Mouse (Mus musculus): ENCODE data around the gene Nsun3.

Gene Nsun3

DNA sequence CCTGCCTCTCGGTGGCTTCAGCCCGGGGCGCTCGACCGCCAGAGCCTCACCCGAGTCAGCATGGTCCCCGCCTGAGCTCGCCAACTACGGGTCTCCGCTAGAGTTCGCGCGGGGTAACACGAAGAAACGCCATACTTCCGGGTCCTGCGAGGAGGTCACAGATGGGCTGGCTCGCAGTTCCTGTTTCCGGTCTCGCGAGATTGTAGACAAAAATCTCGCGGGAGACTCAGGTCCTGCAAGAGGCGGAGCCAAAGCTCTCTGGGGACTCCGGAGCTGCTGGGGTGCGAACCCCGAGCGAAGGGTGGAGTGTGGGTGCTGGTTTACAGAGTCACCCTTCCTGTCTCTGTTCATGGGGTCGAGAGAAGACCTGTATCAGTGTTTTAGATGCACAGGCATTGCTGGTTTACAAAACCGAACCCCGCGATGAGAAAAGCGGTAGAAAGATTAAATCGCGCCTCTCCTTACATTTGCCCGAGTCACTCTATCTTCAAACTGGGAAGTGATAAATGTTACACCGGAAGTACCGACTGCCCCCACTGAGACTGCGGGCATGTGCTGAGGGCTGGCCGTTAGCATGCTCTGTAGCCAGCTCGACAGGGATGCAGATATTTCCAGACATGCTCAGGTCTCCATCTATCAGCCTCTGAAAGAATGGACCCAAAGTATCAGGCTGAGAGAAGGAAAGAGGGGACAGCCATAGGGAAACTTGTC is at the start of gene Nsun3:
Gene Nsun3, minus strand, starts transcription at position 198 of the 711 bp plus-strand sequence.
- DNase-seq (ENCODE audit: low spot score in 2 of 2), result peak; percentile 74 to 82

DNA sequence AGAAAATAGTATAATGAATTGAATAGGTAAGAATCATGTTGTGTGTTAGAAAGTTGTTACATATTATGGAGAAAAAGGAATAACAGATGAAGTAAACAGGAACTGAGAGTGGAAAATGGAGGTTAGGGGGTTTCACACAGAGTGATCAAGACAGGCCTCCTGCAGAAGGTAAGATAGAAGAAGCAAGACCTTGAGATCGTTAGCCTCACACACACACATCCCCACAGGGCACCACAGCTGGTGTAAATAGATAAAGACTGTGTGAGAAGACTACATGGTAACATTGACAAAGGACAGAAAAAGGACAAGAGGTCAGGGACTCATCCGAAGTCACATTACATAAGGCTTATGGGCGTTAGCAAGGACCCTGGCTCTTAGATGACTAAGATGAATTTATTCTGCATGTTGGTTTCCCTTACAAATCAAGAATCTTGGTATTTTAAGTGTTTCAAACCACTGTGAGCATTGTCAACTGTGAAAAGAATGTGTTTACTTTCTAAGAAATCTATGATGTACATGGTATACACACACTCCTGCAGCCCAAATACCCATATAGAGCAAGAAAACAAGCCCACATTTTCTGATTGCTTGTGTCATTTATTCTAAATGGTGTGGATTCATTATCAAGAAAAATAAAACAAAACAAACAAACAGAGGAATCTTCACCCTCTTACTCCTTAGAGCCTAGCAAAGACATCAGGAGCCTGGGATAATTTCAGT is 47.6 kb upstream of the Nsun3 start:
- DNase-seq (ENCODE audit: low spot score in 2 of 2), result no peak

DNA sequence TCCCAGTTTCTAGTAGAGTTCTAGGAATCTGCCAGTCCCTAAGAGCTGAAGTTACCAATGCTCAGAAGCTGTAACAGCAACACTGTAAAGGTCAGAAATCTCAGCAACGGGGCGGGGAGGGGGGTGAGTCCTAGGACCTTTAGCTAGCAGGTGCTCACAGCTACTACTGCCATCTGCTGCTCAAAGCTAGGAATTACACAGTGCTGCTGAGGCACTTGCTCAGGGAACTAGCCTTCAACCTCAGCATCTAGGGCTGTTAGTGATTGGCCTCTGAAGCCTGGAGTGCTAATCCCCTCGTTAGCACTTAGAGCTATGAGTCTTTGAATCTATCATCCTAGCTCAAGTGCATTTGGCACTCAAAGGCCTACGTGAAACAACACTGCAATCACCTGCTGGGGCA is 45.9 kb upstream of the Nsun3 start:
- DNase-seq (ENCODE audit: low spot score in 2 of 2), result no peak

DNA sequence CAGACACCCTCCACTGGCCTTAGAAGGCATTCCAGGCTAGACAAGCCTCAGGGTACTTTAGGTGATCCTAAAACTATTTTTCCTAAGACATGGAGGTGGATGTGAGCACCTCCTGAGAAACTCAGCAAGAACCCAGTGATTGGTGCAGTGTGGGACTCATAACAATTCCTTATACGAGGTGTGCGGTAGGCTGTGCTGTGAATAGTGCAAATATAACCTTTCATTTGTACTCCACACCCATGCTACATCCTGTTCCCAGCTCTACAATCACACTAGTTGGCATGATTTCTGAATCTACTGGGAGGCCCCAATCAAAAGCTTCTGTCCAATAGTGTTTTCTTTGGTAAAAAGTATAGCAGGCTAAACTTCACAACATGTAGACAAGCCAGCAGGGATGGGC is 45.4 kb upstream of the Nsun3 start:
- DNase-seq (ENCODE audit: low spot score in 2 of 2), result no peak

- DNase-seq (ENCODE audit: low spot score in 2 of 2), result no peak
Measured at GRCm38 (mm10) chr16:62826156-62827001, 39.8 kb upstream of the Nsun3 start.

DNA sequence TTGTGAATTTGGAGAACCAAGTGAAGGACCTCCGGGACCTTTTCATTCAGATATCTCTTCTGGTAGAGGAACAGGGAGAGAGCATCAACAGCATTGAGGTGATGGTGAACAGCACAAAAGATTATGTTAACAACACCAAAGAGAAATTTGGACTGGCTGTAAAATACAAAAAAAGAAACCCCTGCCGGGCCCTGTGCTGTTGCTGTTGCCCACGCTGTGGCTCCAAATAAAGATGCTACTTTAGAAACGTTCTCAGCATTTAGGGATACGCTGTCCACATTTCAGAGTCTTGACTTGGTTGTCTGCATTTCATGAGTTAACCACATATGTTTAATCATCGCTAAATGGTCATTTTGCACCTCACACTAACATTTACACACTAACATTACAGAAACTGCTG is 35.9 kb upstream of the Nsun3 start:
- no peak for DNase-seq (ENCODE audit: low spot score in 2 of 2)

DNA sequence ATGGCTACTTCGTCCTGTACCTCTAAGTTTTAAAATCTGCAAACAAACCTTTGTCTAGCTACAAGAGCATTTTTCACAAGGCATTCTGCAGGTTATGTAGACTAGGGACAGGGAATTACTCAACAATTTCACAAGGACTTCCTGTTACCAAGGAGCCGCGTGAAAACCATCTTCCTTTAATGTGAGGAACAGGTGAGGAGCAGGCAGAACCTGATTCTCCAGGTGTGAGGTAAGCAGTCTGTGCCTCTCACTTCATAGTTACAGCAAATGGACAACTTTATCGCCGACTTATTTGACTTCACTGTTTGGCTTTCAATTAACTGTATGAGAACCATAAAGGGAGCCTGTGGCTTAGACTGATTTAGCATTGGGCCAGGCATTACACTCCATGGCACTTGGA is 27.9 kb upstream of the Nsun3 start, which contains the start of gene Stx19:
Gene Stx19, plus strand, starts transcription at position 186 of the 400 bp plus-strand sequence.
- no peak for DNase-seq (ENCODE audit: low spot score in 2 of 2)

DNA sequence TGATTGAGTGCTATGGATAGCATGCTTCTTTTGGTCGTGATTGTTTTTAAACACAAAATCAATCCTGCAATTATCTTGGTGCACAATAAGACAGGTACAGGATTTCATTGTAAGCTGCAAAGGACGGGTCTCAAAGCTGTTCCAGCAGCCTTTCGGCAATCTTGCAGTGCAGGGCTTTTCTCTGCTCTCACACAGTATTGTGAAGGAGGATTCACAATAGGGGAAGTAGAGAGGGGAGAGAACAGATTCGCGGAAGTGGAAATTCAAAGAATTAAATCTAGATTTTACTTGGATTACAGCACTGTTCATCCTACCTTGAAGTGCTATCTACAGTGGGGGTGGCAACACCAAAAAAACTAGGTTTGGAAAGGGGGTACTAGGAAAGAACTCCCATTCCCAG is 27.2 kb upstream of the Nsun3 start:
- DNase-seq (ENCODE audit: low spot score in 2 of 2), result no peak

GRCm38 (mm10) chr16:62810855-62811254 is 24.2 kb upstream of the Nsun3 start:
- no peak for DNase-seq (ENCODE audit: low spot score in 2 of 2)

DNA sequence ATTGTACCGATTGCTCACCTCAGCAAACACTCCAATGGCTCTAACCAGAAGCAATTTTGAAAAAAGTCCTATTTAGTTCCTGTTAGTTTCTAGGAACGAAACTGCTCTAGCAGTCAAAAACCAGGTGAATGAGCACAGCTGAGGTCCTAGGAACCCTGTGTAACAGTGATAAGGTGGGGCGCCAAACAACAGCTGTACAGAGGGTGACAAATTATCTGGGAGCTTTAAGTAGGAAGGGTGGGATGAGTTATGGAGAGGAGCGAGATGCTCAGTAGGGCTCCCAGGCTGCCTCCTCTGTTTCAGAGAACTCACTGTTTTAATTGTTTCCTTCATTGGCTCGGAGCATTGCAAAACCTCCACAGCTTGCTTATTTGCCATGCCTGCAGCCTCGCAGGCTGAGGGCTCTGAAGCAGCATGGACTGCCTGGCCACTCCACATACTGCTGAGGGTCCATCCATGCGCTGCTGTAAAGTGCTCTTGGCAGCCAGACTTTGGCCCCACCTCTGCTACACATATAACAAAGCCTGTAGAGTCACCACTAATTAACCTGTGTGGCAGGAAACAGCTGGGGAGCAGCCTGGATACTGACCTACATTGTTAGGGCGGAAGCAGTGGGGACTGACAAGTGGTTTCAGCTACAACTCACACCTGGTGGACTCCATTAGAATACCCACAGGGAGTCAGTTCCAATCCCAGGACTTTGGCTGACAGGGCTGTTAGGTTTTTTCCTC is 20.8 kb upstream of the Nsun3 start:
- DNase-seq (ENCODE audit: low spot score in 2 of 2), result no peak

GRCm38 (mm10) chr16:62804621-62805020 is 18.0 kb upstream of the Nsun3 start:
- no peak for DNase-seq (ENCODE audit: low spot score in 2 of 2)

- DNase-seq (ENCODE audit: low spot score in 2 of 2), result no peak
Measured at GRCm38 (mm10) chr16:62799839-62800238, 13.2 kb upstream of the Nsun3 start.

DNA sequence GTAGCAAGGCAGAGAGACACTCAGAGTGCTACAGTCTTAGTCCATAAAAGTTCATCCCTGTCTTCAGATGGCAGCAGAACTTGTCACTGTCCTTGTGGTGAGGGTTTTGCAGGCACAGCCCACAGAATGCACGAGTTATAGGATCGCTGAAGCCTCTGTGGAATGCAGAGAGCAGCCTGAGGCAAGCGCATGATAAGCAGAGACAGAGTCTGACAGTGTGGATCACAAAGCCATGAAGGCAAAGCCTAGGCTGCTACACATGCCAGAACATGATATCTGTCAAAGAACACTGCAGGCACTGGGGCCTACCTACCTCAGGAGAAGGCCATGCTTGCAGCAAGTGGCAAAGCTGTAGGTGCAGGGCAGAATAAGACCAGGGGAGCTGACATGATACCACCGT is 12.8 kb upstream of the Nsun3 start:
- DNase-seq (ENCODE audit: low spot score in 2 of 2), result no peak

DNA sequence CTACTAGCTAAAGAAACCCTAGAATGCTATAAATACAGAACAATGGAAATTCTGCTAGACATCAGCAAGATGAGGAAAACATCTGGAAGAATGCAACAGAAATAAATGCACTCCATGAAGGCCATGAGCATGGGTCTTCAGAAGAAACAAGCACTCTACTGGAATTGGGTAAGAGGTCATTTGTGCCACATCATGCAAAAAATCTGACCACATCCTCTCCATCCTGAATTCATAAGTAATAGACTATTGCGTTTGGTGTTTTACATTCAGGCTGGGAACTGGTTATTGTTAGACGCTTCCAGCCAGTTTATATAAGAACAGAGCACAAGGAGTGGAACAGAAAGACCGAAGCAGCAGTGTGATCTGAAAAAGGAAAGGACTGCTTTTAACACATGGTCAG is 12.2 kb upstream of the Nsun3 start:
- no peak for DNase-seq (ENCODE audit: low spot score in 2 of 2)

- DNase-seq (ENCODE audit: low spot score in 2 of 2), result no peak
Measured at GRCm38 (mm10) chr16:62796608-62797007, 10.0 kb upstream of the Nsun3 start.

GRCm38 (mm10) chr16:62782229-62782628 is 4.4 kb downstream of the Nsun3 start:
- no peak for DNase-seq (ENCODE audit: low spot score in 2 of 2)

DNA sequence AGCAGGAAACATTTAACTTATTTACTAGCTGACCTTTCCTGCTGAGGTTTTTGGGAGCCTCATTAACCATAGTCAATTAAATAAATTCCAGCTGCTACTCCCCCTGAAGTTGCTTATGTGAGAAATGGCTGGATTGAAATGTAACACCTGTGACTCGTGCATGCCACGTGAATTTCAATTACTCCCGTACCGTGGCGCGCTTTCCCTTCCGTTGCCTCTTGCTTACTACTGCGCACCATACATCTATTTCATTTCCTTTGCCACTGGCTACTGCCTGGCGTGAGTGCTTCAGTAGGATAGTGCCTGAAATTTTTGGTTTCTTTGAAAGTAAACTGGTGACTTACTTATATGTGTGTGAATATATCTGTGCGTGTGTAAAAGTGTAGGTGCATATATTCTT is 8.3 kb downstream of the Nsun3 start:
- no peak for DNase-seq (ENCODE audit: low spot score in 2 of 2)

GRCm38 (mm10) chr16:62776034-62776433 is 10.6 kb downstream of the Nsun3 start:
- DNase-seq (ENCODE audit: low spot score in 2 of 2), result no peak

DNA sequence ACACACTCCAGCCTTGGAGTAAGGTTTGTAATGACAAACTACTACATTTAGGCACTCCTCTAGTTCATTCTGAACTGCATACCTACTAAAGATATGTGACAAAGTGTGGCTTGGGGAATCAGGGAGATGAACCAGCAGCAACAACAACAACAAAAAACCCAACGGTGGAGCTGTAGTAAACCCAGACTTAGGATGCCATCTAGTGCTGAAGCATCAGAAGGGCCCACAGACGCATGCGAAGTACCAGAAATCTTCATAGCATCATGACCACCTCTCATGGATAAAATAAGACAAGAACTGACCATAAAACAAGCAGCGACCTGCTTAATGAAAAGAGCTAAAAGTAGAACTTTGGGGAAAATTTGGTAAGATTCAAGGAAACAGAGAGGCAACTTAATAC is 13.2 kb downstream of the Nsun3 start:
- no peak for DNase-seq (ENCODE audit: low spot score in 2 of 2)

DNA sequence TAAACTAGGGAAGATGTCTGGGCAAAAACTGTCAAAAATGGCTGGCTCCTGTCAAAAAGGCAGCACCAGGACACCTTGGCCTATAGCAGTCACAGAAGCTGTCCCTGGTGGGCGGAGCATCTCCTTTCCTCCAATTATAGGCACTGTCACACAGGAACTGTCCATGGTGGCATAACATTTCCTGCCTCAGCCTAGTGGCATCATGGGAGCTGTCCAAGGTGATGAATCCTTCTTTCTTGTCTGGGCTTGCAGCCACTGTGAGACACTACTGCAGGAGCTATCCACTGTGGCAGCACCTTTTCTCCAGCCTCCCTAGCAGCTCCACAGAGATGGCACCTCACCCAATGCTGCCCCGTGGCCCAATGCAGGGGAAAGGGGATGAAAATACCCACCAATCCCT is 28.3 kb downstream of the Nsun3 start:
- no peak for DNase-seq (ENCODE audit: low spot score in 2 of 2)

DNA sequence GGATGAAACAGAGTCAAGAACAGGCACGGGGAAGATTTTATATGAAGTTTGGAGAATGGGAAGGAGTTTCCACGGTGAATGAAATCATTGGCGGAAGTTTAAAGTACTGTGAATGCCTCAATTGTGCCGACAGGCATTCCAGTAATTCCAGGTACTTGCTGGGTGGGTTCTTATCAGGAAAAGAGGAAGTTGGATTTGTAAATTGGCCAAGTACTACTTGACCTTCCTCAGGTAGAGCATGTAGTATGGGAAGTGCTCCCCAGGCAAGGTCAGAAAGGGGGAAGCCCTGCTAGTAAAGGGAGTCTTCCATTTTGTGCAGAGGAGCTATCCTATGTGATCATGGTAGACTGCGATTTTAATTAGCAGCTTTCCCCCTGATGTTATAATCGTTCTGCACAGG is 31.3 kb downstream of the Nsun3 start:
- DNase-seq (ENCODE audit: low spot score in 2 of 2), result no peak

DNA sequence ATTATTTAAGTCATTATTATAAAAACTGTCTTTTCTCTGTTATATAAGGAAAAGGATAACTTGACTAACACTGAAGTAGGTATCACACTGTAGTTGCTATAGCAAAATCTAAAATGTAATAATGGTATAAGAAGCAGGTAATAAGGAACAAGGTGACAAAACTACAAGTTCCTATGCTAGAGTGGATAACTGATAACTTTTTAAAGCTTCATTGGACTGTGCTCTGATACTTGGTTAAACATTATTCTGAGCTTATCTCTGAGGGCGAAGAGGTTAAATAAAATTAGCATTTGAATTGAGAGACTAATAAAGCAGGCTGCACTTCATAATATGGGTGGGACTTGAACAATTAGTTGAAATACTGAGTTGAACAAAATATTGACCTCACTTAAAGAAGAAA is 33.0 kb downstream of the Nsun3 start:
- no peak for DNase-seq (ENCODE audit: low spot score in 2 of 2)

All from frontal cortex, postnatal 25 days (tissue).